Mouse (Mus musculus): ENCODE measurements at regions not wholly inside any gene's neighbourhood (a gene's known extent, or its start where the extent isn't known, plus 50 kb on each side); places are given as distances from the start of the nearest gene placed in this dataset.

GRCm38 (mm10) chr15:24720346-24720745 lies 693.2 kb downstream of the Basp1 start:
- in situ Hi-C loops (cut with MboI), result no loop called here

GRCm38 (mm10) chr15:24682167-24682566 lies 731.4 kb downstream of the Basp1 start:
- in situ Hi-C loops (cut with MboI), result no loop called here

- in situ Hi-C loops (cut with MboI), result no loop called here
Observed at GRCm38 (mm10) chr15:24648938-24649337, 764.6 kb downstream of the Basp1 start.

DNA sequence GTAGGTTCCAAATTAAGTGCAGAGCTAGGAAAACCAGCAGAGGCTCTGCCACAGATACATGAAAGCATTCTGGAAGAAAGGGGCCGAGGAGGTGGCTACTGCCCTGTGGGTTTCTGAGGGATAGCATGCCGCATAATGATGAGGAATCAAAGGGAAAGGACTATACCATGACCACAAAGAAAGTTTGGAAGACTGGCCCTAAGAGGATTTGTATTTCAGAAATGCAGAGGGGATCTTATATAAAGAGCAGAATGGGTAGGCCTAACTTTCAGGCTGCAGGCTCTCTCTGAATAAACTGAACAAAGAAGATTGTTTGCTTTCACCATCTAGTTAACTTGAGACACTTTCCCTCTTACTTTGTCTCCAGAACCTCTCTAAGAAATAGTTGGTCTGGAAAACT lies 777.9 kb downstream of the Basp1 start:
- in situ Hi-C loops (cut with MboI), result no loop called here

- in situ Hi-C loops (cut with MboI), result loop anchor here (25.0 kb wide), 2 partner anchors 816 to 1116 kb away; partner anchors contain the start of gene Basp1
Observed at GRCm38 (mm10) chr15:24596242-24596641, 817.3 kb downstream of the Basp1 start.

DNA sequence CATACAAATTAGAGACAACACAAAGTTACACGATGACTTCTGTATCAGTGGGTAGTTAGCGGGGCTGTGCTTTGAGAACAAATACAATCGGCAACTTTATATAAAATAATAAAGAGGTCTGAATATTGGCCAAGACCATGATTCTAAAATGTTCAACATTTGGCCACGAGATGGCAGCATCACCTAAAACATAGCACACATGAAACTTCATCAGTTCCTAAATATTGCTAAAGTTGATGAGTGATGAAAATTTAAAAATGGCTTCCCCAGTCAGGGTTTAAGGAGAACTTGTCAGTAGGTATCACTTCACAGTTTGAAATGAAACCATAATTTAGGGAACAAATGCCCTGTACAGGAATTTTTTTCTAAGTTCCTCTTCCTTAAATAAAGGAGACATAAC lies 824.6 kb downstream of the Basp1 start:
- in situ Hi-C loops (cut with MboI), result loop anchor here (25.0 kb wide), 2 partner anchors 823 to 1123 kb away; partner anchors contain the start of gene Basp1

GRCm38 (mm10) chr15:24566981-24567380 lies 846.6 kb downstream of the Basp1 start:
- in situ Hi-C loops (cut with MboI), result no loop called here

DNA sequence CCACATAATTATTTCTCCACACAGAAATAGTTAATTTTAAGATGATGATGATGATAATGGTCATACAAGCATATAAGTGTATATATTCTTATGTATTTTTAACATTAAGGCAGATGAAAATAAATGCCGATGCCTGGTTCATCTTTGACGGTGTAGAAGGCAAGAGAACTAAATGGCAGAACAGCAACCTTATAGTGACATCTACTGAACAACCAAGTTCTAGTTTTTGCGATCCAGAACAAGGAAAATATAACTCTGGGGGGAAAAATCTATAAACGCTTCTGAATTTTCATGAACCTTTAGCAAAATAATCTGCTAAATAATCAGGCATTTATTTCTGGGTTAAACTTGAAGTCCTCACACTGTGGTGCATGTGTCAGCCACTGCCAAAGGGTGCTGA lies 856.8 kb downstream of the Basp1 start:
- in situ Hi-C loops (cut with MboI), result no loop called here

DNA sequence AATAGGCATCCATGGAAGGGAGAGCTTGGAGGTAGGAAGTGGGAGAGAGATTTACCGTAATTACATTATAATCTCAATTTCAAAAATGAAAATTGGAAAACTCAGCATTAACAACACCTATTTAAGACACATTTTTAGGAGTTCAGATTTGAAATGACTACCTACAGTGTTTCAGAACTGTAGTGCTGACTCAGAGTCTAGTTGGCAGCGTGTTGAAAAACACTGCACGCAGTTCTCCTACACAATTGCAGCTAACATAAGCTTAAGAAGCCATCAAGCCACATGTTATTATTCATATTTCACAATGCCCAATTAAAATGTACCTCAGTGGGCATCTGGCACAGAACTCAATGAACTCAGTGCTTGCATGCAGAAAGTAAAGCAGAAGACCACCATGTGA lies 863.5 kb downstream of the Basp1 start:
- in situ Hi-C loops (cut with MboI), result no loop called here

DNA sequence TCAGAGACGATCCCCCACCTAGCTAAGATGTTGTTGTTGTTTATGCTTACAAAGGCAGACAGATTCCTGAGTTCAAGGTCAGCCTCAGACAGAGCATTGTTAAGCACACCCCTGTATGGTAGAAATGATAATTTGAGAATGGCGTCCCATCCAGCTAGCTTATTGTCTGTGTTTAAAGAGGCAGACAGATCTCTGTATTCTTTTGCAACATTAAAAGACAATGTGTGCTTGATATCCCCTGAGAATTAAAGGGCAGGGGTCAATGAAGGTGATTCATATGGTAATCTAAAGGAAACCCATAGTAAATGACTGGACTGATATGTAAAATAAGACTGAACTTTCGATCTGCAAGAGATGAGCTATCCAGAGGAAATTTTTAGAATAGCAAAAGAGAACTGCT lies 883.5 kb downstream of the Basp1 start:
- in situ Hi-C loops (cut with MboI), result no loop called here

GRCm38 (mm10) chr15:24527379-24527778 lies 886.2 kb downstream of the Basp1 start:
- in situ Hi-C loops (cut with MboI), result no loop called here

DNA sequence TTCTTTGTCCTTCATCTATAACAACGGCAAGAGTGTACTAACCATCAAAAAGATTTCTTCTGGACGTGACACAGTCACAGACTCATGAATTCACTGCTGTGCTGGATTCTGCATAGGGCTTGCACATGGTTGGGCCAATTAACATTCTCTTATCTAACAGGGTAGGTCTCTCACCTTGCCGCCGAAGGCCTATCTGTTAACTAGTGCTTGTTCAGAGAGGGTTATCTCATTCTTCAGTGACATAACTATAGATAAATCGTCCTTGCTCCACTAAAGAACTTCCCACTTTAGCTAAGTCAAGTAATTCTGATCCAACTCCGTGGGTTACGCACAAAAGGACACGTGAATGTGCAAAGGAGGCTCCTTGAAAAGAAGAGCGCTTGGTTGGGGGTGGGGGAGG lies 899.6 kb downstream of the Basp1 start:
- in situ Hi-C loops (cut with MboI), result no loop called here

DNA sequence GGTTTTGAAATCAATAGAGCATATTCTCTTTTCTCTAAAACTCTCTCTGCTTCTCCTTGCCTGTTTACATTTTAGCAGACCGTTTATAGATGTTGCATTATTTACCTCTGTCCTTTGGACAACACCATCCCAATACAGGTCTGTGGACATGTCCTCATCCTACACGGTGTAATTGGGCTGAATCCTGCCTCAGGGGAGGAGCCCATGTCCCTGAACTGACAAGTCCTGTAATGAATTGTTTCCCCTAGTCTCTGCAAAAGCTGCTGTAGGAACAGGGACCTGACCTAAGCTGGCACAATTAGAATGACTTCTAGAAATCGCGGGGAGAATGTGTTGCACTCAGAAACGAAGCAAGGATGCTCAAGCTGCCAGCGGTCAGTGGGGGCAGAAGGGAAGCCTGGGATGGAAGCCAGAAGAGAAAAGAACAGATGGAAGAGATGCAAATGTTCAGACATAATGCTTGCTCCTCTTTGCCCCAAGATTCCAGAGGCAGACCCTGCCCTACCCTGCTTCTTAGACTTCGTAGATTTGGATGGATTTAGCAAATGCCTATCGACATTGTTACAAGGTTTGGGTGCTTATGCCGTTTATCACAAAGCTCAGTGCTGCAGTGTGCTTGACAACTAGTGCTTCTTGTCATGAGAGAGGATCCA lies 911.5 kb downstream of the Basp1 start:
- in situ Hi-C loops (cut with MboI), result no loop called here

GRCm38 (mm10) chr15:24486235-24486634 lies 927.3 kb downstream of the Basp1 start:
- in situ Hi-C loops (cut with MboI), result no loop called here

DNA sequence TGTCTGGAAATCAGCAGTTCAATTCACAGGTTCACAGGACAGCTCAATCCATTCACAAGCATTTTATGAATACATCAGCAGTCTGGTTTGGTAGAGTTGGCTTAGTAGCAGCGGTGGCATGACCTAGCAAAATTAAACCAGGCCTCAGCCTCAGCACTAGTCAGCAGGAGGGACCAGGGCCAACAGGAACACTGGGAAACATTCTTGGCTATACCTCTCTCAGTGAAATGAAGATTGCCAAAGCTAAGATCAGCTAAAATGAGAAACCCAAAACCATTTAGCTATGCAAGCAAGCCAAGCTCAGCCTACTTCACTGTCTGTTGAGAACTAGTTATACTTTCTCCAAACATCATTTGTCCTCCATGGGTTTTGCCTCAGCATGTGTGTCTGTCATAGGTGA lies 945.3 kb downstream of the Basp1 start:
- in situ Hi-C loops (cut with MboI), result no loop called here

- in situ Hi-C loops (cut with MboI), result no loop called here
Observed at GRCm38 (mm10) chr15:24457726-24458125, 955.8 kb downstream of the Basp1 start.

DNA sequence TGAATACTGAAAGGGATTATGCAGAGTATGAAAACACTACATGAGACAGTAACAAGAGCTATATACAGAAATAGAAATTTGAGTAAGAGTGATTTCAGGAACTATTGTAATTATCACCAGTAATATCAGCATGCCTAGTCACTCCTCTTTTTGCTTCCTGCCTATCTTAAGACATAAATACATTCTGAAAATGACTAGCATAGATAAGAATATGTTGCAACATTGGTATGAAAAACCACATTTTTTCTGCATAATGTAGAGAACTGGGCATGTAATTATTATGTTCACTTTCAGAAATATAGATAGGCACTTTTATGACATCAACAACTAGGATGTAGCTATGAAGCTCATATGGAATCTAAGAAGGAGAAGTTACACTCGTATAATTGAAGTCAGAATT lies 980.5 kb downstream of the Basp1 start:
- in situ Hi-C loops (cut with MboI), result no loop called here

DNA sequence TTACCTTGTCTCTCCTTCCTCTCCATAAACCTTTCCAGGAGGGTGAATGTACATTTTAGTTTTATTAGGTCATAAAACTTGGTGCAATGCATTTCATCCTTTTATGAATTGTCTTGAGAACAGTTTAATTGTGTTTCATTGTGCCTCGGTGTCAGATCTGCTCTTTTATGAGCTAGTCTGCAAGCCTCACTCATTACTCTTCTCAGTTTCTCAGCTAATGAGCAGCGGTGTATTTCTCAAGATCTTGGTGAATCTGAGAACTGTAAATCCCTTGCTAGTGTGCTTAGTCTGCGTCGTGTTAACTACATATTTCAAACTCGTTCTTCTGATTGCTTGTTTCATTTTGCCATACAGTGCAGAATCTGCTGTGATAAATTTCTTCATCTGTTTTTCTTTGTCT lies 984.4 kb downstream of the Basp1 start:
- in situ Hi-C loops (cut with MboI), result no loop called here

GRCm38 (mm10) chr15:24422333-24422942 lies 991.1 kb downstream of the Basp1 start:
- in situ Hi-C loops (cut with MboI), result no loop called here

GRCm38 (mm10) chr15:24419736-24420135 lies 993.8 kb downstream of the Basp1 start:
- in situ Hi-C loops (cut with MboI), result no loop called here

DNA sequence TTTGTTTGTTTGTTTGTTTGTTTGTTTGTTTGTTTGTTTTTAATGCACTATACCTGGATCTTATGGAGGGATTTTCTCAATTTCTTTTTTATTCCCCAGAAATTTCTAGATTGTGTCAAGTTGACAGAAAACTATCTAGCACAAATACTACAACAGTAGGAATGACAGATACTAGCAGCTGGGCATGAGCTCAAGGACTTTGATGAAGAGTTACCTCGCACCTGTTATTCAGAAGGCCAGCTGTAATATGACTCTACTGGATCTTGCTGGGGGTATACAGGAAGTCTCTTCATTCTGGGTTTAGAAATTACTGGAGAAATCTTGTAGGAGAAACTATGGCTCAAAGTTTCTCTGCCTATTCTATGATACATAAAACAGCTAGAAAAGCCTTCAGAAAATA lies 994.4 kb downstream of the Basp1 start:
- in situ Hi-C loops (cut with MboI), result no loop called here

DNA sequence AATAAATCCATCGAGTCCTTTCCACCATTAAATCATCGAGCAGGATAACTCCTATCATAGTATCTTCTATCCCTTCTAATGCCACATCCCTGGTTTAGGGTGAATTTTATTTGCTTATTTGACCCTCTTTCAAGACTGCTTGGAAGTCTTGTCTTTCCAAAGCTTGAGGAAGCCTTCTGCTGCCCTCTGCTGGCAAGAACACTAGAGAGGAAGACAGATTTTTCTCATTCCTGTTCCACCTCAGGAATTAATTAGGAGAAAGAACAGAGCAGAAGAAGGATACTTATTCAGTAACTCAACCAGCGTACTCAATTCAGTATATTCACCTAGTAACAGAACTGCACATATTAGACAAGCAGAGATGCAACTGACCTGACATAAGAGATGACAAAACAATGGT lies 1005.9 kb downstream of the Basp1 start:
- in situ Hi-C loops (cut with MboI), result no loop called here

GRCm38 (mm10) chr15:24405305-24405704 lies 1008.3 kb downstream of the Basp1 start:
- in situ Hi-C loops (cut with MboI), result no loop called here

- in situ Hi-C loops (cut with MboI), result no loop called here
Observed at GRCm38 (mm10) chr15:24400088-24400487, 1013.5 kb downstream of the Basp1 start.

All from mature B cell (primary cell).